Mouse (Mus musculus): ENCODE measurements around the gene Reck.

The Reck gene

GRCm38 (mm10) chr4:43968650-43969049 lies 93.3 kb downstream of the Reck start:
- DNase-seq (ENCODE audit: low read depth, low spot score) = no peak

GRCm38 (mm10) chr4:43969373-43969772 lies 94.0 kb downstream of the Reck start:
- peak; percentile 67 for DNase-seq (ENCODE audit: low read depth, low spot score)

GRCm38 (mm10) chr4:43970393-43971330 lies 95.3 kb downstream of the Reck start:
- no peak for DNase-seq (ENCODE audit: low read depth, low spot score)

- DNase-seq (ENCODE audit: low read depth, low spot score) = no peak
Measured at GRCm38 (mm10) chr4:43971541-43972136, 96.3 kb downstream of the Reck start.

GRCm38 (mm10) chr4:43972137-43972591 lies 96.8 kb downstream of the Reck start:
- DNase-seq (ENCODE audit: low read depth, low spot score) = peak; percentile 72

- no peak for DNase-seq (ENCODE audit: low read depth, low spot score)
Measured at GRCm38 (mm10) chr4:43973526-43973981, 98.2 kb downstream of the Reck start.

- no peak for DNase-seq (ENCODE audit: low read depth, low spot score)
Measured at GRCm38 (mm10) chr4:43974914-43975616, 99.7 kb downstream of the Reck start.

GRCm38 (mm10) chr4:43976223-43976740 lies 101.0 kb downstream of the Reck start:
- no peak for DNase-seq (ENCODE audit: low read depth, low spot score)

- peak; percentile 36 for DNase-seq (ENCODE audit: low read depth, low spot score)
Measured at GRCm38 (mm10) chr4:43978521-43979443, 103.5 kb downstream of the Reck start.

- no peak for DNase-seq (ENCODE audit: low read depth, low spot score)
Measured at GRCm38 (mm10) chr4:43979746-43980145, 104.4 kb downstream of the Reck start.

- no peak for DNase-seq (ENCODE audit: low read depth, low spot score)
Measured at GRCm38 (mm10) chr4:43980236-43980635, 104.9 kb downstream of the Reck start.

GRCm38 (mm10) chr4:43980846-43981245 lies 105.5 kb downstream of the Reck start:
- DNase-seq (ENCODE audit: low read depth, low spot score) = no peak

- DNase-seq (ENCODE audit: low read depth, low spot score) = no peak
Measured at GRCm38 (mm10) chr4:43981251-43981650, 105.9 kb downstream of the Reck start.

- peak; percentile 95 for DNase-seq (ENCODE audit: low read depth, low spot score)
Measured at GRCm38 (mm10) chr4:43982053-43982732, 106.9 kb downstream of the Reck start.

GRCm38 (mm10) chr4:43983181-43983580 lies 107.9 kb downstream of the Reck start, which contains the start of gene Ccin:
Gene Ccin, plus strand, starts transcription at chr4:43983483.
- no peak for DNase-seq (ENCODE audit: low read depth, low spot score)

- DNase-seq (ENCODE audit: low read depth, low spot score) = no peak
Measured at GRCm38 (mm10) chr4:43983756-43984155, 108.4 kb downstream of the Reck start.

GRCm38 (mm10) chr4:43984326-43984725 lies 109.0 kb downstream of the Reck start:
- no peak for DNase-seq (ENCODE audit: low read depth, low spot score)

- no peak for DNase-seq (ENCODE audit: low read depth, low spot score)
Measured at GRCm38 (mm10) chr4:43988976-43989375, 113.6 kb downstream of the Reck start.

- DNase-seq (ENCODE audit: low read depth, low spot score) = no peak
Measured at GRCm38 (mm10) chr4:43993072-43993471, 117.7 kb downstream of the Reck start.

- DNase-seq (ENCODE audit: low read depth, low spot score) = no peak
Measured at GRCm38 (mm10) chr4:43994342-43994741, 119.0 kb downstream of the Reck start.

Measured in mesoderm, embryonic 11.5 days (tissue).